Mouse (Mus musculus) embryonic fibroblast, embryonic 13.5 days (primary cell): ENCODE results near the gene Gapvd1.

Source experiments
- CTCF ChIP-seq: IDR thresholded peaks from 2 replicates; pipeline ENCODE4 v1.5.1; 2011; ENCODE audit warnings: mild to moderate bottlenecking, control low read depth, low read length, moderate library complexity, borderline replicate concordance; ENCODE audit not compliant: insufficient read depth
- POLR2A ChIP-seq: IDR thresholded peaks from 2 replicates; pipeline ENCODE4 v1.6.1; 2011; ENCODE audit warnings: low read depth, mild to moderate bottlenecking, control low read depth, low read length, moderate library complexity

GRCm38 (mm10) chr2:34639725-34640124, 115.3 kb downstream of the Gapvd1 start:
- TF ChIP-seq CTCF (no peak), POLR2A (no peak)
